Mouse (Mus musculus): ENCODE data around the gene Inka2. TPM values are rescaled to one million over a fixed set of nuclear protein-coding genes. Genes with fewer than 3 reads are reported as not detected.

Inka2 gene
- 0.33 and 0.50 TPM in 2 replicates for polyA plus RNA-seq (2016; fragmentation: Nextera tagmentation; extraction: Ambion mirVana)

DNA sequence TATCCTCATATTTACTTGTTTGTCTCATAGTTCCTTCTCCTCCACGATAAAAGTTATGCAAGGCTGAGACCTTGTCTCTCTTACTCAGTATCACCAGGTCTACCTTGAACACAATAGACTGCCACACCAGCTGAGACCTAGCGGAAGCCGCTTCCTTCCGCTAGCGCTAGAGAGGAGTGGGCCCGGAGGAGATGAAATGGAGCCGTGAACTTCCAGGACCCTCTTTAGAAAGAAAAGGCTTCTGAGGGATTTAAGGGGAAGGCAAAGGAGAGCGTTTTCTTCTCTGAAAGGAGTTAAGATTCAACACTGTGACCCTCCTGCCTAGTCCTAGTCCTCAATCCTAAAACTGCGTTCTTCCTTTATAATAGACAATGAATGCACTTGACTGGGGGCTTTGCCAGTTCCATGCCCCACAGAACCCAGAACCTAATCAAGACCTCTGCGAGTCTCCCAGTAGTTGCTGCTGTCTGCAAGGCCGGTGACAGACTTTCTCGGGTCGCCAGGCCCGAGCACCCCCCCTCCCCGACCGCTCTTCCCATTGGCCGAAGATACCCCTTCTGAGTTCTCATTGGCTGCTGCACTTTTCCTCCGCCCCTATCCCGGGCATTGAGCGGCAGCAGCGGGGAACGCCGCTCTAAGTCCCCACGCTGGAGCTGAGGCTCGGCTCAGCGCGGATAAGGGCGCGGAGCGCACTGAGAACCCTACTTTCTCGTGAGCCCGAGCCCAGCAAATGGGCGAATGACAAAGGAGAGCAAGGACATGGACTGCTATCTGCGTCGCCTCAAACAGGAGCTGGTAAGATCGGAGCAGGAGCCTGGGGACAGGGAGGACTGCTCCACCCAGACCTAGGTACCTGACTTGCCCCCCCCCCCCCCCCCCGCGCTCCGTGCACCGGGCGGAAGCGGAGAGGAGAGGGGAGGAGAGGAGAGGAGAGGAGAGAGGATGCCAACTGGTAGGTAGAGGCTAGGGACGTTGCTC is at the start of gene Inka2:
Gene Inka2, plus strand, starts transcription at position 569 of the 978 bp plus-strand sequence.
- peak within 1 kb of the TSS; percentile 68 for H3K27ac ChIP-seq
- H3K36me3 ChIP-seq, result no peaks in the 10 kb centered on the region
- peak; percentile 78 for DNase-seq (ENCODE audit: low spot score)
- H3K4me3 ChIP-seq, result peak within 1 kb of the TSS; percentile 66
- WGBS, result 2% methylated on average over 40 of the region's 43 CpGs
- peaks cover 58% of the 10 kb centered on the region for H3K27me3 ChIP-seq (ENCODE audit: low read depth, poor library complexity, severe bottlenecking)
- H3K9me3 ChIP-seq (replicated peaks), result no peaks in the 10 kb centered on the region
- H3K4me1 ChIP-seq, result peaks cover 36% of the 10 kb centered on the region

DNA sequence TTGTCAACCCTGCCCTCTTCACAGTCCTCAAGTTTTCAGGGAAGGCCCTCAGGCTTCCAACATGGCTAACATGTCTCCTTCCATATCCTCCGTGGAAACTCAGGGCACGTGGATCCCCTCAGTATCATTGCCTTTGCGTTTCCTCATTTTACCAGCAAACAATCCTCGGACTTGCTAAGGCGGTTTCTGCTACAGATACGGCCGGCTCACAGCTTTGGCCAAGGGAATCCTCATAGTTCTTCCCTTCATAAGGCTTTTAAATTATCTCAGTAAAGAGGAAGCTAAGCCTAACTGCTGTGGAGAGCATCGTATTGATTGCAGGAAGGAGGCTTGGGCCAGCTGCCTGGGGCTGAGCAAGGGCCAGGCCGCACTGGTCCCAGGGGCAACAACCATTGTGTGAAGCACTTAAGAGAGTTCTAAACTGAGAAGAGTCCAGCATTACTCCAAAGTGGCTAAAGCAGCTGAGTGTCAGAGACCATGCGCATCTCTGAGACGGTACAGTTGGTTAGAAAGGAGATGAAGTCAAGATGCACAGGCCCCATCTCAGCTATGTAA is 49.3 kb upstream of the Inka2 start:
- H3K4me3 ChIP-seq, result no peak overlapping the region
- no peaks in the 10 kb centered on the region for H3K36me3 ChIP-seq
- no peak for DNase-seq (ENCODE audit: low spot score)
- 93% methylated on average over 11 of the region's 11 CpGs for WGBS
- H3K4me1 ChIP-seq, result no peaks in the 10 kb centered on the region
- no peaks in the 10 kb centered on the region for H3K9me3 ChIP-seq (replicated peaks)
- H3K27me3 ChIP-seq (ENCODE audit: low read depth, poor library complexity, severe bottlenecking), result no peaks in the 10 kb centered on the region
- no peak overlapping the region for H3K27ac ChIP-seq

DNA sequence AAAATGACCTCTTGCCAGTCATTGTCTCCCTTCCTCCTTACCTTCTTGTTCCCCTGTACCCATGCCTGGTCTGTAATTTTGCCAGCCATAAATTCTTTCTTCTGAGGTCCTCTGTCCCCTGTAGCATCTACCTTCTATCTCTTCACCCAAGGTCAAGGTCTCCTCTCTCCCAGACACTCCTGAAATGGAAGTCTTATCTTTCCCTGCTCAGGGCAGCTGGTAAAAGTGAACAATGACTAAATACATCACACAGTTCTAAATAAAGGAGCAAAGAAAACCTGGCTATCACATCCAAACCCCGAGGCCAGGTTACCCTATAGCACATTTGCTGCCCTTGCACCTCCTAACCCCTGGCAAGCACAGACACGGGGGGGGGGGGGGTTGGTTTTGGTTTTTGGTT is 43.9 kb upstream of the Inka2 start:
- Histone ChIP-seq H3K27ac (no peak overlapping the region), H3K4me1 (no peaks in the 10 kb centered on the region), H3K4me3 (no peak overlapping the region), H3K36me3 (no peaks in the 10 kb centered on the region), H3K9me3 (replicated peaks) (no peaks in the 10 kb centered on the region), H3K27me3 (ENCODE audit: low read depth, poor library complexity, severe bottlenecking) (no peaks in the 10 kb centered on the region)
- DNase-seq (ENCODE audit: low spot score), result no peak
- 74% methylated on average over 2 of the region's 2 CpGs for WGBS

DNA sequence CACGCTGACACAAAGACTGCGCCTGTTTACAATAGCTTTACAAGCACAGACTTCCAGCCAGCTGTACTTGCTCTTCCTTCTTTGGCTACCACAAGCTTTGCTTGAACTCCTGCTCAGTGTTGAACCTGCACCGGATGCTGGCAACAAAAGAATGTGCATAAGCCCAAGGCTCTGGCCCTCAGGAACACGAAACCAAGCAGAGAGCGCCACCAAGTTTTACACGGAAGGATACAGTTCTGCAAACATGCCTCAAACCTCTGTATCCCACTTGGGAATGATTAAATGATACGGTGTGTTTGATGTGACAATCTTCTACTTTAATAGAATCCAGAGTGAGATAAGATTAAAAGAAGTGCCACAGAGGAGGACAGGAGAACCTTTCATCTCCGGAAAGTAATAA is 41.4 kb upstream of the Inka2 start:
- no peaks in the 10 kb centered on the region for H3K27me3 ChIP-seq (ENCODE audit: low read depth, poor library complexity, severe bottlenecking)
- no peaks in the 10 kb centered on the region for H3K4me1 ChIP-seq
- no peak overlapping the region for H3K4me3 ChIP-seq
- no peaks in the 10 kb centered on the region for H3K9me3 ChIP-seq (replicated peaks)
- 85% methylated on average over 8 of the region's 8 CpGs for WGBS
- no peaks in the 10 kb centered on the region for H3K36me3 ChIP-seq
- DNase-seq (ENCODE audit: low spot score), result peak; percentile 27
- H3K27ac ChIP-seq, result no peak overlapping the region

DNA sequence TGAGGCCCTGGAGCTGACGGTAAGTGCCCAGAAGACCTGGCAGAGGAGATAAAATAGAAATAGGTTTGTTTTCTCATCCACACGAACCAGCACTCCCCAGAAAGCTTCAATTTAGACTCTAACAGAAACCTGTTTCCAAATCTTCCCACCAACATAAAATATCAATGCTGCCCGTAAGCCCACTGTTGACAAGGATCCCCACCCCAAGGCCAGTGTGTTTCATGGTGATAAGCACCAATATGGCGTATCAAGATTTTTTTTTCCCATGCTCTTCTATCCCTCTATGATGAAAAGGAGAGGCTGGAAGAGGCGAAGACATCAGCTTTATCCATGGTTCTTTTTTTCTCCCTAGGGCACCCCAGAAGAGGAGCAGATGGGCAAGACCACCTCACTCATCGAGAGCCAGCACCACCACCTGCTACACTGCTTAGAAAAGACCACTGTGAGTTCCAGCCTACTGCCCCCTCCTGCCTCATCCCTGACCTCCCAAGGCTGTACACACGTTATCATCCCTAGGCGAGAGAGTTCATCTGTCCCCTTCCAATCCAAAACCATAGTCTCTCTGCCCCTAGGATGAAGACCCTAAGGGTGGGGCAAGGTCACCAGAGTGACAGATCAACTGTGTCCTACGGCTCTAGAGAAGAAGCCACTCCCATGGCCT is 39.2 kb upstream of the Inka2 start:
- Histone ChIP-seq H3K27ac (no peak overlapping the region), H3K4me3 (no peak overlapping the region), H3K36me3 (no peaks in the 10 kb centered on the region), H3K9me3 (replicated peaks) (no peaks in the 10 kb centered on the region), H3K4me1 (no peaks in the 10 kb centered on the region), H3K27me3 (ENCODE audit: low read depth, poor library complexity, severe bottlenecking) (no peaks in the 10 kb centered on the region)
- no peak for DNase-seq (ENCODE audit: low spot score)
- 84% methylated on average over 9 of the region's 9 CpGs for WGBS

DNA sequence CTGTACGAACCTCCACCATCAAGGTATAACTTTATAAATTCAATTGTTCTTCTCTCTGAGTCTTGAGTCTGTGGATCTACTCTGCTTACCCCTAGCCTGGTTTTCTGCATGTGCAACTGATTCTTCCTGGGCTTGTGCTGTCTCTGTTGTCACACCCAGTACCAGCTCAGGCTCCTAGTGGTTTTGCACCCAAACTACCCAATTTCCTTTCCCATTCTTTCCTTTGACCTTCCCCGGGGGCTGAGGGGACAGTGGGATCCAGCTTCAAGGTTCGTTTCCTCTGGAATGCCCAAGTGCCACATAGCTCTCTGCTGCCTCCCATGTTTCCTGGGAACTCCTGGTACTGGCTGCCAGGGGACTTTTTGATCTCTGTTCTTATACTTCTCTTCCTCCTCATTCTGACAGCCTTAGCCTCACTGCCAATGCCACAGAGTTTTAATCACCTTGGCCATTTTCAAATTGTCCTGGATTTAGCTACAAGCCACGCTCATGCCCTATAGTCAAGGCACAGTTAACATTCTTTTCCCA is 37.3 kb upstream of the Inka2 start:
- Histone ChIP-seq H3K4me3 (no peak overlapping the region), H3K27me3 (ENCODE audit: low read depth, poor library complexity, severe bottlenecking) (no peaks in the 10 kb centered on the region), H3K27ac (no peak overlapping the region), H3K4me1 (no peaks in the 10 kb centered on the region), H3K9me3 (replicated peaks) (no peaks in the 10 kb centered on the region), H3K36me3 (no peaks in the 10 kb centered on the region)
- no peak for DNase-seq (ENCODE audit: low spot score)
- 70% methylated on average over 4 of the region's 4 CpGs for WGBS

DNA sequence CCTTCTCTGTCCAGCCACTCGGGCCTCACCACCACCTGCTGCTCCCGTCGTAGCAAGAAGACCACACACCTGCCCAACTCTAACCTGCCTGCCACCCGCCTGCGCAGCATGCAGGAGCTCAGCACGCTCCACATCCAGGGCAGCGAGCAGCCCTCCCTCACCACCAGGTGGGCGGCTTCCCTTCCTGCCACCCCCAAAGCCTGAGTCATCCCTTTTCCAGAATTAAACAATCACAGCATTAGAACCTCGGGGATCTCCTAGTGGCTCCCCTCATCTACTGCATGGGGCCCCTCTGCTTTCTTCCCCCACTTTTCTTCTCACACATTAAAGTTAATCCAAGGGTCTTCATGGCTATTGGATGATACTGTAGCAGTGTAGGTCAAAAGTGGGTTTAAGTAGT is 36.2 kb upstream of the Inka2 start:
- no peak overlapping the region for H3K4me3 ChIP-seq
- no peak overlapping the region for H3K27ac ChIP-seq
- no peaks in the 10 kb centered on the region for H3K36me3 ChIP-seq
- WGBS, result 50% methylated on average over 9 of the region's 9 CpGs
- DNase-seq (ENCODE audit: low spot score), result no peak
- H3K9me3 ChIP-seq (replicated peaks), result no peaks in the 10 kb centered on the region
- H3K27me3 ChIP-seq (ENCODE audit: low read depth, poor library complexity, severe bottlenecking), result no peaks in the 10 kb centered on the region
- no peaks in the 10 kb centered on the region for H3K4me1 ChIP-seq

DNA sequence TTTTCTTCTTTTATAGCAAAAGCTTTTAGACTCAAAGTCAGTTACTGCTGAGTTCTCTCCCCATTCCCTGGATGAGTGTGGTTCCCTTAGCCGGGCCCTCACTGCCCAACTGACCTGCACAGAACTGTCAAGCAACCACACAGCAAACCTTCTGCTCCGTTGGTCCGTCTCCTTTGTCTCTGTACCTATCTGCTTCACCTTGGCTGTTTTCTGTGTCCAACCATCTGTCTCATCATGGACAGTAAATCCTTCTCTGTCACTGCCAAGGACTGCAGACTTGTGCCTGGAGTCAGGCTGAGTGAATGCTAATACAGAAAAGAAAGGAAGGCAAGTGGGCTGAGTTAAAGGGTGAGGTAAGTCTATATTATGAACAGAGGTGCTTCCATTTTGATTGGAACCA is 34.6 kb upstream of the Inka2 start:
- DNase-seq (ENCODE audit: low spot score), result no peak
- WGBS, result 80% methylated on average over 3 of the region's 3 CpGs
- Histone ChIP-seq H3K4me1 (no peaks in the 10 kb centered on the region), H3K4me3 (no peak overlapping the region), H3K9me3 (replicated peaks) (no peaks in the 10 kb centered on the region), H3K36me3 (no peaks in the 10 kb centered on the region), H3K27me3 (ENCODE audit: low read depth, poor library complexity, severe bottlenecking) (no peaks in the 10 kb centered on the region), H3K27ac (no peak overlapping the region)

DNA sequence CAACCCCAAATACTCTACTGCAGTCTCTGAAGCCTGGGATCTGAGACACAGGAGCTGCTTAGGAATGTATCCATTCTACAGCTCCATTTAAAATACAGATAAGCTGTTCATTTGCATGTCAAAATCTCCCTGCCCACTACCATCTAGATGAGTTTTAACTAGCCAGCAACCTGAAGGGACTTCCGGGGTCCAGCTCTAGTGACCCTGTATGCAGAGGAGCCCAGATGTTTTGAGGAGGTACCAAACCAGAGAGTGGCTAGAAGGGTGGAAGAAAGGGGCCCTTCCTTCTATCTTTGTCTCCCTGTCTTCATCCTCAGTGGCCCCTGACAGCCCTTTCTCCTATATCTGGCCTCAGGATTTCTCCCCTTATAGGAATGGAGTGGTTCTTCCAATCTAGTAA is 33.6 kb upstream of the Inka2 start:
- DNase-seq (ENCODE audit: low spot score), result no peak
- Histone ChIP-seq H3K4me3 (no peak overlapping the region), H3K9me3 (replicated peaks) (no peaks in the 10 kb centered on the region), H3K27me3 (ENCODE audit: low read depth, poor library complexity, severe bottlenecking) (no peaks in the 10 kb centered on the region), H3K27ac (no peak overlapping the region), H3K36me3 (no peaks in the 10 kb centered on the region), H3K4me1 (no peaks in the 10 kb centered on the region)
- 97% methylated on average over 1 of the region's 1 CpGs for WGBS

DNA sequence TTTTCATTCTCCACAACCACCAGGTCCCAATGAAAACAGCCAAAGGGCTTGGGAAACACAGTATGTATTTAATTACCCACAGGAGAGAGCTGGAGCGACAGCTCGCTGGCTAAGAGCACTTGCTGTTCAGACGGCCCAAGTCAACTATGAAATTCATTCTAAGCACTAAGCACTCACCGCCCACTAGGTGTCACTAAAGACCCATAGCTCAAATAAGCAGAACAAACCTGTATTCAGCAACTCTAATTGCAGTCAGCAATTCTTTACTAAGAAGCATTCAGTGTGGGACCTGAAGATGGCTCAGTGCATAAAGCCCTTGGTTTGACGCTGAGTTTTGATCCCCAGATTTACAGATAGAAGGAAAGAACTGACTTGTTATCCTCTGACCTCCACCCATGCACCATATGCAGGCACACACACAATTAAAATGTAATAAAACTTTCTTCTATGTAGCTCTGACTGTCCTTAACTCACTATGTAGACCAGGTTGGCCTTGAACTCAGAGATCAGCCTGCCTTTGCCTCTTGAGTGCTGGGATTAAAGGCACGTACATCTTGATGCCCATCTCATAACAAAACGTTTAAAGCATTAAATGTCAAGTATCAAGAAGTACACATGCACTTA is 29.7 kb upstream of the Inka2 start:
- peaks cover 31% of the 10 kb centered on the region for H3K36me3 ChIP-seq
- 21% methylated on average over 7 of the region's 7 CpGs for WGBS
- no peaks in the 10 kb centered on the region for H3K4me1 ChIP-seq
- peak; percentile 56 for DNase-seq (ENCODE audit: low spot score)
- H3K27me3 ChIP-seq (ENCODE audit: low read depth, poor library complexity, severe bottlenecking), result no peaks in the 10 kb centered on the region
- no peak overlapping the region for H3K27ac ChIP-seq
- H3K9me3 ChIP-seq (replicated peaks), result no peaks in the 10 kb centered on the region
- H3K4me3 ChIP-seq, result no peak overlapping the region

DNA sequence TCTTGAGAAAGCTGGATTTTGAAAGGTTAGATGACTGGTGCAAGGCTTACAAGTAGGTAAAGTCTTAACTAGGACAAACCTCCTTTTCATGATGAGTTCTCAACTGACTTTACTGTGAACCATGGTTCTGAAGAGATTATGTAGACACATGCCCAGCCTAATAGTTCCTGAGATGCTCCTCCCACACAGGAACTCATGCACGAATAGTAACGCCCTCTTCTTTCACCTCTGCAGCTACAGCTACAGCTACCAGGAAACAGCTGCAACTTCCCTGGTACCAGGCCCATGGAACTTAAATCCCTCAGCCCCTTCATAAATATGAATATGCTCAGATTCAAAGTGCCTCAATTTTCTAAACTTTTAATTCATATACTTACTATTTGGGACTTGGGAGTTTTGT is 28.5 kb upstream of the Inka2 start:
- WGBS, result 67% methylated on average over 2 of the region's 2 CpGs
- Histone ChIP-seq H3K27ac (no peak overlapping the region), H3K9me3 (replicated peaks) (no peaks in the 10 kb centered on the region), H3K36me3 (peaks cover 43% of the 10 kb centered on the region), H3K4me1 (no peaks in the 10 kb centered on the region), H3K4me3 (no peak overlapping the region), H3K27me3 (ENCODE audit: low read depth, poor library complexity, severe bottlenecking) (no peaks in the 10 kb centered on the region)
- DNase-seq (ENCODE audit: low spot score), result peak; percentile 23

DNA sequence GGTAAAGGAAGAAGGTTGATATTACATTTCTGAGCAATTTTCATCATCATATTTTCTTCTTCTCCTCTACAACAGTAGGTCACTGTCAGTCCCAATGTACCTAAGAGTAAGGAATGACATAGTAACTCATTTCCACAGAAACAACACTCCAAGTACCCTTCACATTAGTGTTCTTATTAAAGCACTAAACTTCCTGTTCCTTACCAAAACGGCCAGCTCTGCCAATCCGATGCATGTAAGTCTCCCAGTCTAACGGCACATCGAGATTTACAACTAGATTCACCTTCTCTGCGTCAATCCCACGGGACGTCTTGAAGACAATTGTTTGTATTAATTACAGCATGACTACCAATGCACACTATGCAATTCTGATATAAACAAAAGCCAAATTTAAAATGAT is 24.1 kb upstream of the Inka2 start:
- H3K4me3 ChIP-seq, result no peak overlapping the region
- H3K36me3 ChIP-seq, result peaks cover 79% of the 10 kb centered on the region
- WGBS, result 93% methylated on average over 7 of the region's 7 CpGs
- no peaks in the 10 kb centered on the region for H3K4me1 ChIP-seq
- no peaks in the 10 kb centered on the region for H3K9me3 ChIP-seq (replicated peaks)
- H3K27ac ChIP-seq, result no peak overlapping the region
- no peaks in the 10 kb centered on the region for H3K27me3 ChIP-seq (ENCODE audit: low read depth, poor library complexity, severe bottlenecking)
- no peak for DNase-seq (ENCODE audit: low spot score)
